Mouse (Mus musculus): Measurements from ENCODE around the gene Exd2.

Gene Exd2

DNA sequence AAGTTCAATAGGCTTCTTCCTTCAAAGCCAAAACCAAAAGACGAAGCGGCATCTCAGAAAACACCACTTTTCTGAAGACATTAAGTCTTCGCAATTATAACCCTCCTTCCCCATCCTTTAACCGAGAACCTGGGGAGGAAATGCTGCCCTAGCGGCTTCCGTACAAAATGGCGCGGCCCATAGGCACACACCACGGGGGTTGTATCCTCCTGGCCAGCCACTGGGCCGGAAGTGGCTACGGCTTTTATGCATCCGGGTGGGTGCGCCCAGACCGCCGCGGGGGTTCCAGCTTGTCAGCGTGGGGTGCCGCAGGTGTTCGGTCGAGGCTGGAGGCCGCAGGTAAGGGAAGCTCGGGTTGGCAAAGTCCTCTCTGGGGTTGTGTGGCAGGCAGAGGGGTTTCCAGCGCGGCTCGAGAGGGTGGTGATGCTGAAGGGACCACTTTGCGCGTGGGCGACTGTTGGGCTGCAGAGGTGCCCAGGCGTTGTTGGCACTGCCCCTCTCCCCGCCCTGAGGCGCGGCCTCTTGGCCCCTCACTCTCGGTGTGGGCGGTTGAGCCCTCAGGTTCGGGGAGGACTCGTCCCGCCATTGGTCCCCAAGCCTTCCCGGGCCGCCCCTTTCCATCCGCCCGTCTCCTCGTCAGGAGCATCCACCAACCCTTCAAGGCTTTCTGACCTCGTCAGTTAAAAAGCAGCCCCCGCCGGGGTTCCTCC is at the start of gene Exd2:
Exd2 (plus strand) TSS at position 154 of the 710 bp plus-strand sequence.
- peak; percentile 93 to 94 for DNase-seq

DNA sequence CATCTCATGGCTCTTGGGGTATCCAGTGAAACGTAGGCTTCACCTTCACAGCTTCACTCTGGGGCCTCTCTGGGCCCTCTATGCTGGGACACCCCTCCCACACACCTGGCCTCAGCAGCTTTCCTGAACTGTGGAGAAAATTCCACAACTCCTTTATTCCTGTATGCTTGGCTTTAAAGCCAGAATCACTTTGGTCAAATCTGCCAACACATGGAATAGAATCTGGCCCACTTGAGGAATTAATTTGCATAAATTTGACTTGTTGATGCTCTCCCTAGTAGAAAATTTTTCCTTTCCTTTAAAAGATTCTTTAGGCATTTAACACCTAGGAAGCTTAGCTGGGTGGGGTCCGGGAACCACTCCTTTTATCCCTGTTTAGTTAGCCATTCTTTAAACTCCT is 47.8 kb upstream of the Exd2 start:
- no peak for DNase-seq

DNA sequence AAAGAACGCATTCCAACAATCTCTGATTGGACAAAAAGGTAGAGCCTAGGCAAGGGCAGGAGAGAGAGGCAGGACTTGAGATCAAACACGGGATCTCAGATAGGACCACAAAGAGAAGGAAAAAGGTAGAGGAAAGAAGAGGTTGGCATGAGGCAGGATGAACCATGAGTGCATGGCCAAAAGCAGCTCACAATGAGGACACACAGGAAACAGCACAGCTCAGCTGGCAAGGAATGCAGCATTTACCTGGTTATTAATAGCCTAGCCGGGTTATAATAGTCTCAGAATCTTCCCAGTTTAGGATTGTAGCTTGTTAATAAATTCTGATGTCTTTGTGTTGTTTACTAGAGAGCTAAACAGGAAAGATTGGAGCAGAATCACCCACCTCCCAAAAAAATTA is 35.2 kb upstream of the Exd2 start:
- DNase-seq, result no peak

DNA sequence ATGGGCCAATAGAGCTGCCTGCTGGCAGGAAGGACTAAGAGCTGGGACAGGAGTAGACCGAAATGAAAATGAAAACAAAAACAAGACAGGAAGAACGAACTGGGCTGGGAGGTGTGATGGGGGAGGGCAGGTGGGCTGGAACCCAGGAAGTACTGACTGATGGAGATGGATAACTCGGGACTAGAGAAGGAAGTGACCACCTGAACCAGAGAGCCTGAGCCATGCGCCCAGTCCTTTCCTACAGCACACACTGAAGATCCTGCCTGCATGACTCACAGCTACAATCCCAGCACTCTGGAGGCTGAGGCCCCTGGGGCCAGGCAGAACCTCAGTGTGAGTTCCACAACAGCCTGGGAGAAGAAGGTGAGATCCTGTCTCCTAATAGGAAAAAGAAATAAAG is 29.6 kb upstream of the Exd2 start:
- peak; percentile 18 to 34 for DNase-seq

DNA sequence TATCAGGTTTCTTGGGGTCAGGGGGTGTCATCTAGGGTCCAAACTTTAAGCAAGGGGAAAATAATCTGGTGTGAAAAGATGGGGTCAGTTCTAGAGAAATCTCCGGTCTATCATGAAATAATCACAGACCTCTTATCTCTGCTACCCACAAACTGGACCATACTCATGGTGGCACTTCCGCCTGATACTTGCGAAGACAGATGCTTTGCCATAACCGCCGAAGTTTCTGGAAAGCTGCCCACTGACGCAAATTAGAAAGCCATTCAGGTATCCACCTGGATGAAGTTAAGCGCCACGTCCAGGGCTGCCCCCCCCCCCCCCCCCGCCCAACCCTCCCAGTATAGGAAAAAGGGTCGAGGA is 28.3 kb upstream of the Exd2 start:
- no peak for DNase-seq

DNA sequence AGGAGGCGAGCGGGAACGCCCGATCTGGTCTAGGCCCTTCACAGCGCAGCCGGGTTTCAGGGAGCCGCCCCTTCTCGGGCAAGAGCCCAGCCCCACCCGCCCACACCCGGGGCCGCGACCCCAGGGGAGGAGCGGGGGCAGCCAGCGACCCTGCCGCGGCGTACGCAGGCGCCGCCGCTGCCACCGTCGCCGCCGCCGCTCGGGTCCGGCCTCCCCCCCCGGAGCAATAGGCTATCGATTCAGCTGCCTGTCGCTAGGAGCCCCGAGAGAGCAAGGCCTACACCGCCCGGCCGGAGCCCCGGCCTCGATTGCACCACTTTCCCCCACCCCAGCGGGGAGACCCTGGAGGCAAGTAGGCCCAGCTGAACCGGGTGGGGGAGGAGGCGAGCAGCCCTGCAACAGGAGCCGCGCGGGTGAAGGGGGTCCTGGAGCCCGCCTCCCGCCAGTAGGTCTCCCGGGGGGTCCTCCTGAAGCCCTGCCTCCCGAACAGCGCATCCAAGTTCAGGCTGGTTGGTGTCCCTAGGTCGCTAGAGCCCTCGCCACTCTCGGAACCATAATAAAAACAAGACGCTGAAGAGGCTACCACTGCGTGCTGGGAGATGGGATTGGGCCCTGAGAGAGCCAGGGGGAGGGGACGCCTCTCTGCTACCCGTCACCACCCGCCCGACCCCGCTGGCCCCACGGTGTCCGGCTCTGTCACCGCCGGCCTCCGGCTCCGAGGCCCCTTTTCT is 27.8 kb upstream of the Exd2 start:
- DNase-seq, result peak; percentile 66 to 79

DNA sequence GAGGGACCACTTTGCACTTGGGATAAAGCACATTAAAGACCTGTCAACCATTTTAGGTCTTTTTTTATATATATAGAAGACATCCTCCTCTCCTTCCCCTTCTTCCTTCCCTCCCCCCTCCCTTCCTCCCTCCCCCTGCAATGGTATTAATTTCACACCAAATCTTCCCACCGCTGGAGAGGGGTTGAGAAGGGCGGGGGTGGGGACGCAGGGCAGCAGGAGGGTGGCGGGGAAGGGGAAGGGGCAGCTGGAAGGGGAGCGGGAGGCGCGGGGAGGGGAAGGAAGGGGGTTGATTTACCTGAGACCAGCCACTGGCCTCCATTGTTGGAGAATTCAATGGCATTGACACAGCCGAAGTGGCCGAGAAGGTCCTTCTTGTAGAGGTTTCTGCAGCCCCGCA is 27.0 kb upstream of the Exd2 start:
- no peak for DNase-seq

DNA sequence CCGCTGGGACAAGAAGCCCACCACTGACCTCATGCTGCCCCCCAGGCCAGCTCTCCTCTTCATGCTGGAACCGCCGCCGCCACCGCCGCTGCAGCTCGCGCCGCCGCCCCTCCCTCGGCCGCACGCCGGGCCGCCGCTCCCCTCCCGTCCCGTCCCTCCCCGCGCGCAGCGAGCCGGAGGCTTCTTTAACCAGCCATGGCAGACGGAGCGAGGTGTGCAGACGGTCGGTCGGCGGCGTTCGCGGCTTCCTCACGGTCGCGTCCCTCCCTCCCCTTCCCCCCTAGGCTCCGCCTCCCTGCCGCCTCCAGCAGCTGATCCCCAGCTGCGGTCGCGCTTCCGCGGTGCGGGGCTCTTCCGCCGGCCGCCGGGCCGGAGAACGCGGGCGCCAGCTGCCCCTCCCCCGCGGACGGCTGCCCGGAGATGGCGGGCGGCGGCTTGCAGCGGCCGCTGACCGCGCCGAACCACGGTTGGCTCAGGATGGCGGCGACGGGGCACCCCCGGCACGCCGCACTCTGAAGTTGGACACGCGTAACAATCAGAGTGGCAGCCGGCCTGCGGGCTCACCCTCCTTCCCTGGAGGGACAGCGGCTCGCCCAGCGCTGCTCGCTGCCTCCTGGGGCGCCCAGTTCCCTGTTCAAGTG is 26.4 kb upstream of the Exd2 start, which contains the start of gene Dcaf5:
Dcaf5 (minus strand) TSS at position 266 of the 641 bp plus-strand sequence.
- DNase-seq, result peak; percentile 85 to 91

DNA sequence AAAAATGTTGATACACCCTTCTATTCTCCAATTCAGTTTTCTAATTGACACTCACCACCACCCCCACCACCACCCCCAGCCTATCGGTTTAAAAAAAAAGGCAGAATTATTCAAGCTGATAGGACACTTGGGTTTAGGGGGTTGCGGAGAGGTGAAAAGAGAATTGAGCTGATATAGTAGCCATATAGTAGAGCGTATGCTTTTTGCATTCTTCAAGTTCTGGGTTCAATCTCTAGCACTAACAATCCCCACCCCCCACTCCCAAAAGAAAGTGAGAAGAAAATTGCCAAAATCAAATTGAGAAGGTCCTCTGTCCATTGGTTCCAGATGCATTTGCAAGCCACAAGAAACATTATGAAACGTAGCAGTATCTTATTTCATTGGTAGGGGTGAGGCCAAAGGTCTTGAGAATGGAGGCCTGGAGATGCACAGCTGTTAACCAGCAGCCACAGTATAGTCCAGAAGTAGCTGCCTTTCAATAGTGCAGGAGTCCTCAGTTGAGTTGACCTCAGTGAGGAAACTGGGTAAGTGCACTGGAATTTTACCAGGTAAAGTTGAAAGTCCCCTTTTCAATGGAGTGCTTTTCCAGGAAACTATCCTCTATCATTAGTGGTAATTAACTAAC is 25.7 kb upstream of the Exd2 start:
- DNase-seq, result peak in 1 of 2 experiments; percentile 16

DNA sequence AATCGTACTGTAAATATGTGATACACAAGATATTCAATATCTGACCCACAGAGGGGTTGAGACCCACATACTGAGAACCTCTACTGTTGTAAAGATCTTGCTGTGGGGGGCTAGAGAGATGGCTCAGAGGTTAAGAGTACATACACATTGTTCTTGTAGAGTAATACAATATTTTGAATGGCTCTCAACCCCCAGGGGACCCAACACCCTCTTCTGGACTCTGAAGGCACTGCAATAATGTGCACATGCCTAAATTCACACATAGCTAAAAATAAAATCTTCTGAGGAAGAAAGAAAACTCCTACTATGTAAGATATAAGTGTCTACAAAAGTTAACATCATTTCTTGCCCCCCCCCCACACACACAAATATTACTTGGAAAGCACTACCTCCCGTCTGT is 21.9 kb upstream of the Exd2 start:
- peak in 1 of 2 experiments; percentile 52 for DNase-seq

DNA sequence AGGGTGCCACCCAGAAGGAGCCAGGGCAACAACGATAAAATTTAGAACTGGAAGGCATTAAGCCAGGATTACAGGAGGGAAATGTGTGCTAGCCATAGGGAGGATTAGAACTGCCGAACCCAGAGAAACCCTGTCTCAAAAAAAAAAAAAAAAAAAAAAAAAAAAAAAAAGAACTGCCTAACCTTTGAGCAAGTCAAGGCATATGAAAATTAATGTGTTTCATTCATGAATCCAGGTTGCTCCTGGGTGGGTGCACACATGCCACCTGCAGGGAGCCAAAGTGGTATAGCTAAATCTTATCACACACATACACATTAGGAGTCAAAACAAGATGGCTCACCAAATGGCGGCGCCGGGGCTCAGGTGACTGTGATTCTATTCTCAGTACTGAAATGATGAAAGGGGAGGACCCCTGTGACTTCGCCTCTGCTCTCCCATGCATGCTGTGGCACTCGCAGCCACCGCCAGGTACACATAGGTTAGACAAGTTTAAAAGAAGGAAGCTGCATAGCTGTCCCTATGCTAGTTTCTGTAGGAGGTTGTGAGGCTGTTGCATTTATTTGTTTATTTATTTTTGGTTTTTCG is 18.3 kb upstream of the Exd2 start:
- DNase-seq, result no peak

DNA sequence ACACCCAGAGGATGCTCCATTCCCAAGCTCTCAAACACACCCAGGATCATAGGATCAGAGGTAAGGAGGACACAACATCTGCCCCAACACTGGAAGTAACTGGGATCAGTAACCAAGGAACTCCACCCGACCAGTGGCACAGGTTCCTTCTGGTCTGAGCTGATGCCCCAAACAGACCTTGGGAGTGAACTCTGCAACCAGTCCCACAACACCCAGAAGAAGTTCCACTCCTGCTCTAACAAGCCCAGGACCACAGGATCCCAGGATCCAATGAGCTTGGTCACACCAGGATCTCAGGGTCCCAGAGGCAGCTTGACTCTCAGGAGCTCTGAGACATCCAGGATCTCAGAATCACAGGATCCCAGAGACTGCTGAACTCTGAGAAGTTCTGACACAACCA is 9.4 kb upstream of the Exd2 start:
- DNase-seq, result no peak

DNA sequence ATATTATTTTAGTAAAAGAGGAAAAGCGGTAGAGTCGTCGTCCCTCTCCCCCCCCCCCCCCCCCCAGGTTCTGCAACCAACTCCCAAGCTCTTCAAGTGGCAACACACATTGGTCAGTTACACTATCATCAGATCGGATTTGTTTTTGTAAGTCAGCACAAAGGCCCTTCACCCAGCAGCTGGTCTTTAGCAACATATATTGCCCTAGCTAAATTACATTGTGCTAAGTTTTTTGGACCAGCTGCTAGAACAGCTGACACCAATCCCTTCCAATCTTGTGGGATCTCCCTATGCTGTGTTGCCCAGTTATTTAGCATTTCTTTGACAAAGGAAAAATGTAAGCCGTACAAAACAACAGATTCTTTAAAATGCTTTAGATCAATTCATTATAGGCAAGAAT is 4.9 kb upstream of the Exd2 start:
- DNase-seq, result no peak

DNA sequence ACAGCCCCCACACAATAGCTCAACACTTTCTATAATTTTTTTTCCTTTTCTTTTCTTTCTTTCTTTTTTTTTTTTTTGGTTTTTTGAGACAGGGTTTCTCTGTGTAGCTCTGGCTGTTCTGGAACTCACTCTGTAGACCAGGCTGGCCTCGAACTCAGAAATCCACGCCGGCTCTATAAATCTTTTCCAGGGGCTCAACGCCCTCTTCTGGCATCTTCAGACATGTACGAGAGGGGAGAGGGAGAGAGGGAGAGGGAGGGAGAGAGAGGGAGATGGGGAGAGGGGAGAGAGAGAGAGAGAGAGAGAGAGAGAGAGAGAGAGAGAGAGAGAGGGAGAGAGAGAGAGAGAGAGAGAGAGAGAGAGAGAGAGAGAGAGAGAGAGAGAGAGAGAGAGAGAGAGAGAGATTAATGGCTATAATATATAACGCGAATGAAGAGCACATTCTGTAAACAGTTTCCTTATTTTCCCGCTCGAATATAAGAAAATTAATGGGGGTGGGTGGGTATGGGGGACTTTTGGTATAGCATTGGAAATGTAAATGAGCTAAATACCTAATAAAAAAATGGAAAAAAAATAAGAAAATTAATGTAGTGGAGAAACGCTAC is 501 bp upstream of the Exd2 start:
- peak in 1 of 2 experiments; percentile 19 for DNase-seq

DNA sequence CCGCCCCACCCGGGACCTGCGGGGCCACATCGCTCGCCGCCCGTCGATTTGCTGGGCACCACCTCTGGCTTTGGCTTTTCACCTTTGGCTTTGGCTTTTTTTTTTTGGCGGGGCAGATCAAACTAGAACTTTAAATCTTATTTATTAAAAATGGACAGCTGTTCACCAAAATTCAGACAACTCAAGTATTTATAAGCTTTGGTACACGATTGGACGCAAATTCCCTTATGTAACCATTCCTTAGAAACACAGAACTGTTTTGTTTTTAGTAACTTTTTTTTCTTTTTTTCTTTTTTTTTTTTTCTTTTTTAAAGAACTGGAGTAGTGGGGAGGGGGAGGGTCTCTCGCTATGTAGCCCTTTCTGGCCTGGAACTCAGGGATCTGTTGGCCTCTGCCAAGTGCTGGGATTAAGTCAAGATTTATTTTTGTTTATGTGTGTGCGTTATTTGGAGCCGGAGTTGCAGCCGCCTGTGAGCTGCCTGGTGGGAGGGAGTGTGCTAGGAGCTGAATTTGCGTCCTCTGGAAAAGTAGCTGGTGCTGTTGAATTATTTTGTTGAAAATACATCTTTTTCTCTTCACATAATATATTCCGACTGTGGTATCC is 873 bp downstream of the Exd2 start:
- peak in 1 of 2 experiments; percentile 5 for DNase-seq

DNA sequence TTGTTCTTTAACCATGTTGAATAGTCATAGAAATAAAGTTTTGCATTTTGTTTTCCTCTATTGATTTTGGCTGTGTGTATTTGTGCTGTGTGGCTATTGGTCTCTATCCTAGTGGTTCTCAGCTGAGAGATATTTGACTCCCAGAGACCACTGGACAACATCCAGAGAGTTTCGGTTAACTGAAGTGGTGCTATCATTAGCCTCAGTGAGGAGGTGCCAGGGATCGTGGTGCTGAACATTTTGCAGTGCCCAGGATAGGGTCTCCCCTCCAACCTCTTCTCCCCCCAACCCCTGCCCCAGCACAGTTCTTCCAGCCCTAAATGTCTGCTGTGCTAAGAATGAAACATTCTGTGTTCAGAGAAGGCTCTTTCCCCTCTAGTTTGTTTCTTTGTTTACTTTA is 7.3 kb downstream of the Exd2 start:
- no peak for DNase-seq

DNA sequence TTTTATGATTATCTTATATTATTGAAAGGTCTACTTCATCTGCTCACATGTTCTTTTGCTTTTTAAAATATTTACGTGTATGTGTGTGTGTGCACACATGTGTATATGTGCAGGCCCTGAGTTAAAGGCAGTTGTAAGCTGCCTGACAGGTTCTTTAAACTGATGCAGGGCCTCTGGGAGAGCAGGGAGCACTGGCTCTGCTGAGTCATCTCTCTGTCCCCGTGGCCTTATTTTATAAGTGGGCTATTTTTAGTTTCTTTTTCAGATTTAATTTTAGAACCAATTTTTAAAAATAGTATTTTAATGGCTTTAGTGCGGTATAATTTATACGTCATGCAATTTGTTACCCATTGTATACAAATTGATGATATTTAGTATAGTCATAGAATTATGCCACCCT is 9.0 kb downstream of the Exd2 start:
- no peak for DNase-seq

DNA sequence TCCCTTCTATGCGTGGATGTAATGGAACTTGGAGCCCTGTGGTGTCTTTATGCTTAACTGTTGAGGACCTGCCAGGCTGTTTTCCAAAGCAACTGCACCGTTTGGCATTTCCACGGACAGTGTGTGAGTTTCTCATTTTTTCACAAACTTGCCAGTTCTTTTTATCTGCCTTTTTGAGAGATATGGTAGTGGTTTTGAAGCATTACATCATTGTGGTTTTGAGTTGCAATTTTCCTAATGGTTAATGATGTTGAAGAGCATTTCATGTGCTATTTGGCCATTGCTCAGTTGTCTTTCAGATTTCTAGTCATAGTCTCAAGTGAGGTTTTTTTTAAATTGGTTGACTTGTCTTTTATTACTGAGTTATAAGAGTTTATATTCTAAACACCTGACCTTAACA is 10.8 kb downstream of the Exd2 start:
- DNase-seq, result no peak

DNA sequence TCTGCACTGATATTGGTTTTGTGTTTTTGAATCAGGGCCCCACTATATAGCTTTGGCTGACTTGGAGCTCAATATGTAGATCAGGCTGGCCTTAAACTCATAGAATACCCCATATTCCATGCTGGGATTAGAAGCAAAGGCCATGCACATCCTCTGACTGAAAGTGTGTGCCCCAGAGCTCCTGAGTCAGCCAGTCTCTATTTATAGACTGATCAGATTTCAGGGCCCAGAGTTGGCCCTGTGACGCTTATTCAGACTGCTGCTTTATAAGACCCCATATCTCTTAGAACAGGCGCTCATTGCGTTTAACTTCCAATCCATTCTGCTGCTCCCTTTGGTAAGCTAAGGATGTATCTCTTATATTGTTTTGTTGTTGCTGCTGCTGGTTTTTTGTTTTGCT is 17.1 kb downstream of the Exd2 start:
- no peak for DNase-seq

DNA sequence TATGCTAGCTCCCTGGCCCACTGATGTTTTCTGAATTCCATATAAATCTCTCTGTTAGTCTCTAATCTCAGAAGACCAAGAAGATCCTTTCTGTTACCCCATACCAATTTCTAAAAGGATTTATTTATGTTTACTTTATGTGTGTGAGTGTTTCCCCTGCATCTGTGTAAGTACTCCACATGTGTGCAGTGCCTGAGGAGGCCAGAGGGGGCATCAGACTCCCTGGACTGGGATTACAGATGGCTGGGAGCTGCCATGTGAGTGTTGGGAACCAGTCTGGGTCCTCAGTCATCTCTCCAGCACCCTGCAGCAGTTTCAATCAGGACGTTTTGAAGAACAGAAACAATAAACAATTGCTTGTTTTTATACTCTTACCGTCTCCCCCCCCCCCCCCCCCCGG is 20.5 kb downstream of the Exd2 start:
- DNase-seq, result no peak

DNA sequence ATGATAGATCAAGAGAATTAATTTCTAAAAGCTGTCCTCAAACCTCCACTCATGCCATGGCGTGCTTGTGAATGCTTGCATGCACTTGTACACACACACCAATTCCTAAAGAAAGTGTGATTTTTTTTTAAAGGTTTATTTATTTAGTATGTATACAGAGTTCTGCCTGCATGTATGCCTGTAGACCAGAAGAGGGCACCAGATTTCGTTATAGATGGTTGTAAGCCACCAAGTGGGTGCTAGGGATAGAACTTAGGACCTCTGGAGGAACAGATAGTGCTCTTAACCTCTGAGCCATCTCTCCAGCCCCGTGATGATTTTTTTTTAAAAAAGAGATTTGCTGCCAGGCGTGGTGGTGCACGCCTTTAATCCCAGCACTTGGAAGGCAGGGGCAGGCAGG is 30.4 kb downstream of the Exd2 start:
- DNase-seq, result no peak

DNA sequence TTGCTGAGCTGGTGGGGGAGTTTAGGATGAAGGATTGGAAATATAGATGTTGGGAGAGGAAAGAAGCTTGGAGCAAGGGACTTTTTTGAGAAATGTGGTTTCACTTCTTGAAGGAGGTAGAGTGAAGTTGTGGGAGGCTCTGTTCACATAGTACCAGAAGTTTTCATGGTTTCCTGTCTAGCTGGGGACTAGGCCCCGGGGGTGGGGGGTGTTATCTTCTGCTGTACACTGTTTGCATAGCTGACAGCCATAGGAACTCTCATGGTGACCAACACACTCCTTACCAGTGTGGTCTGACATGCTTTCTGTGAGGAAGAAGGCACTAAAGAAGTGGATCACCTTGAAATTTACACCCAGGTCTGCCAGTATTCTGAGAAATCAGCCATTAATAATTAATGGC is 32.8 kb downstream of the Exd2 start:
- DNase-seq, result no peak
